Comparison of ENCODE assay signal across 32 mouse cellular contexts in genomic region chr17:23543983-23544382, GRCm38 (mm10). TPM values are rescaled to one million over a fixed set of nuclear protein-coding genes. Genes with fewer than 3 reads are reported as not detected.
DNase-seq lines count a peak whose midpoint lies in the region; ATAC-seq and TF ChIP-seq lines count a peak whose summit lies in the region.
"Had no signal": no experiment of that assay in that cellular context is flagged by ENCODE, and none has a peak within 500 bp of the region (broad histone marks: within the 10 kb centered on the region; RNA-seq: fewer than 3 reads in every experiment).

No protein-coding gene starts in this region.

- no peak for TF ChIP-seq CTCF in gastrocnemius, adult 2 months (IDR thresholded peaks at IDR 0.05)

- peaks cover 10% of the 10 kb centered on the region; the same call in 1 of the 2 replicates for H3K4me1 ChIP-seq in brown adipose tissue, adult 24 weeks (ENCODE audit: control insufficient read depth, insufficient read depth, insufficient read length, low read length)
- peaks cover 9% of the 10 kb centered on the region; the same call in 1 of the 2 replicates for H3K4me1 ChIP-seq in stomach, embryonic 16.5 days (ENCODE audit: control insufficient read depth, insufficient read depth, low read length)

- no peak for ATAC-seq in stomach, embryonic 16.5 days (ENCODE audit: insufficient read depth, low FRiP score)
- ATAC-seq: forebrain, postnatal 0 days; inflammation-experienced regulatory T-cells, adult 6 months; liver, postnatal 0 days had no signal

- peaks cover 9% of the 10 kb centered on the region for H3K27me3 ChIP-seq in stomach, embryonic 16.5 days (ENCODE audit: control insufficient read depth, insufficient read depth, low read length)

- no peak for DNase-seq in gastrocnemius, adult 2 months
- DNase-seq in gastrocnemius, postnatal 10 days: no peak
- peak; percentile 32 for DNase-seq in urinary bladder, postnatal 14 days (ENCODE audit: low spot score)
- DNase-seq in urinary bladder, postnatal 4 days (ENCODE audit: low spot score in 2 of 2): no peak
- DNase-seq in right cerebral cortex, postnatal 4 days: no peak
- DNase-seq in Muller cell, postnatal 12 days (ENCODE audit: inconsistent ontology term): no peak
- DNase-seq: adrenal gland, adult 8-10 months; B cell, adult 2 months; cerebellum, adult 9-11 months; forebrain, postnatal 0 days; heart, postnatal 36 days; kidney, adult 8-10 months; liver, postnatal 0 days; lung, postnatal 14 days; thymus, adult 18-20 months; thymus, postnatal 36 days had no signal

- no peaks in the 10 kb centered on the region for H3K36me3 ChIP-seq in stomach, embryonic 16.5 days (ENCODE audit: control insufficient read depth, insufficient read depth, low read length)
- H3K36me3 ChIP-seq: G1E; heart, embryonic 15.5 days; hindbrain, embryonic 13.5 days; limb, embryonic 12.5 days had no signal

- 70% methylated on average over 4 of the region's 4 CpGs for WGBS in stomach, embryonic 16.5 days

- H3K4me2 ChIP-seq in stomach, embryonic 16.5 days (ENCODE audit: low read depth, low read length): peak overlapping the region; percentile 29; the same call in 1 of the 2 replicates
- H3K4me2 ChIP-seq: heart, embryonic 15.5 days; hindbrain, embryonic 13.5 days; limb, embryonic 12.5 days; midbrain, embryonic 11.5 days had no signal

- no peak overlapping the region for H3K9ac ChIP-seq in stomach, embryonic 16.5 days (ENCODE audit: low read length)
- H3K9ac ChIP-seq: forebrain, postnatal 0 days; heart, embryonic 15.5 days; hindbrain, embryonic 13.5 days; limb, embryonic 12.5 days; liver, postnatal 0 days had no signal

- intact Hi-C loops in gastrocnemius, adult 2 months (cut with DNase I): no loop called here

- no peak overlapping the region for H3K4me3 ChIP-seq in gastrocnemius, adult 2 months
- H3K4me3 ChIP-seq in brown adipose tissue, adult 24 weeks (ENCODE audit: insufficient read depth, low read depth, low read length): no peak overlapping the region
- H3K4me3 ChIP-seq in stomach, embryonic 16.5 days (replicated peaks; ENCODE audit: low read length): no peak overlapping the region
- H3K4me3 ChIP-seq: heart, embryonic 15.5 days; hindbrain, embryonic 13.5 days; layer of hippocampus, adult 2 months; limb, embryonic 12.5 days had no signal

- peak overlapping the region; percentile 73 for H3K27ac ChIP-seq in gastrocnemius, adult 2 months
- peak overlapping the region; percentile 86 for H3K27ac ChIP-seq in brown adipose tissue, adult 24 weeks (replicated peaks; ENCODE audit: low read depth, low read length)
- peak overlapping the region; percentile 73 for H3K27ac ChIP-seq in stomach, embryonic 16.5 days (ENCODE audit: low read length)
- H3K27ac ChIP-seq: heart, embryonic 15.5 days; hindbrain, embryonic 13.5 days; layer of hippocampus, adult 2 months; limb, embryonic 12.5 days had no signal

- no peaks in the 10 kb centered on the region for H3K9me3 ChIP-seq in stomach, embryonic 16.5 days (replicated peaks; ENCODE audit: control insufficient read depth, low read length)
- H3K9me3 ChIP-seq: G1E; heart, embryonic 15.5 days; hindbrain, embryonic 13.5 days; limb, embryonic 12.5 days had no signal

RNA-seq across cellular contexts. Expression of gene Zfp213, which starts 20.1 kb away (rescaled TPM):
- 1 to 10 TPM; 2.0 to 3.3 TPM for total RNA-seq in gastrocnemius, adult 2 months (2021)
- total RNA-seq in gastrocnemius, postnatal 10 days (2021): 1 to 10 TPM; 3.3 to 4.1 TPM
- polyA plus RNA-seq in brown adipose tissue, adult 24 weeks (2012; ENCODE audit: insufficient read depth, insufficient read length, missing spikeins): 3.4 and 4.6 TPM in 2 replicates
- polyA plus RNA-seq in stomach, embryonic 16.5 days (2015; fragmentation: Nextera tagmentation; extraction: Ambion mirVana): 15.1 and 17.2 TPM in 2 replicates

RNA-seq across cellular contexts. Expression of gene Zfp13, which starts 55.3 kb away (rescaled TPM):
- total RNA-seq in gastrocnemius, adult 2 months (2021): 1 to 10 TPM; 1.5 to 2.1 TPM
- 1 to 10 TPM; 6.6 to 7.0 TPM for total RNA-seq in gastrocnemius, postnatal 10 days (2021)
- polyA plus RNA-seq in brown adipose tissue, adult 24 weeks (2012; ENCODE audit: insufficient read depth, insufficient read length, missing spikeins): 1.8 and 3.7 TPM in 2 replicates
- 11.5 and 11.8 TPM in 2 replicates for polyA plus RNA-seq in stomach, embryonic 16.5 days (2015; fragmentation: Nextera tagmentation; extraction: Ambion mirVana)
- total RNA-seq: G1E; neutrophil, adult 5-6 weeks had no signal

RNA-seq across cellular contexts. Expression of gene Zscan10, which starts 56.7 kb away (rescaled TPM):
- not detected for total RNA-seq in gastrocnemius, adult 2 months (2021)
- not detected for total RNA-seq in gastrocnemius, postnatal 10 days (2021)
- not detected in 2 replicates for polyA plus RNA-seq in brown adipose tissue, adult 24 weeks (2012; ENCODE audit: insufficient read depth, insufficient read length, missing spikeins)
- 0.15 TPM in 1 of 2 replicates, not detected in the other for polyA plus RNA-seq in stomach, embryonic 16.5 days (2015; fragmentation: Nextera tagmentation; extraction: Ambion mirVana)
- total RNA-seq: adrenal gland, adult 8-10 months; common myeloid progenitor, adult 5-6 weeks; forebrain, postnatal 0 days; gastrocnemius, adult 8-10 months; heart, adult 18-20 months; heart, postnatal 36 days; layer of hippocampus, adult 2 months; left cerebral cortex, postnatal 14 days; megakaryocyte progenitor cell, adult 5-6 weeks; neutrophil, adult 5-6 weeks had no signal
- polyA plus RNA-seq: heart, embryonic 15.5 days; liver, postnatal 0 days; midbrain, embryonic 11.5 days; small intestine, adult 2 months had no signal
